Mouse (Mus musculus) intestine, embryonic 16.5 days (tissue): Measurements from ENCODE around the gene Kcnip1. TPM values are rescaled to one million over a fixed set of nuclear protein-coding genes. Genes with fewer than 3 reads are reported as not detected.

Experiments
- ATAC-seq: fragments of 200-750 bp; cut with Nextera tagmentation; 2 replicates; pipeline ENCODE4 v1.8.0; 2017; ENCODE audit warnings: moderate TSS enrichment, moderate library complexity
- H3K27ac ChIP-seq: fragments of 300-500 bp; sonication (generic); 2 replicates; pipeline ENCODE4 v1.5.1; 2014; ENCODE audit warnings: mild to moderate bottlenecking, low read length
- H3K27me3 ChIP-seq: fragments of 300-500 bp; sonication (generic); replicated peaks from 2 replicates; pipeline ENCODE4 v1.6.1; 2014; ENCODE audit warnings: low read length, control low read depth, mixed read lengths; ENCODE audit not compliant: control insufficient read depth, insufficient read depth
- H3K36me3 ChIP-seq: fragments of 300-500 bp; sonication (generic); 2 replicates; pipeline ENCODE4 v1.6.1; 2014; ENCODE audit warnings: low read length, control low read depth; ENCODE audit not compliant: control insufficient read depth, insufficient read depth
- H3K4me1 ChIP-seq: fragments of 300-500 bp; sonication (generic); 2 replicates; pipeline ENCODE4 v1.6.1; 2014; ENCODE audit warnings: low read length, control low read depth, mixed read lengths; ENCODE audit not compliant: control insufficient read depth, insufficient read depth
- H3K4me2 ChIP-seq: fragments of 300-500 bp; sonication (generic); 2 replicates; pipeline ENCODE4 v1.6.1; 2014; ENCODE audit warnings: low read depth, low read length, control low read depth
- H3K4me3 ChIP-seq: fragments of 300-500 bp; sonication (generic); 2 replicates; pipeline ENCODE4 v1.5.1; 2014; ENCODE audit warnings: mild to moderate bottlenecking, low read length
- H3K9ac ChIP-seq: fragments of 300-500 bp; sonication (generic); 2 replicates; pipeline ENCODE4 v1.6.1; 2014; ENCODE audit warnings: low read depth, low read length
- H3K9me3 ChIP-seq: fragments of 300-500 bp; sonication (generic); 2 replicates; pipeline ENCODE4 v1.6.1; 2016; ENCODE audit warnings: low read length, control low read depth; ENCODE audit not compliant: control insufficient read depth
- WGBS: fragments of 180-500 bp; shearing (Covaris S2); extraction: QIAGEN DNeasy Blood & Tissue Kit; methylation state at CpG from one replicate; pipeline ENCODE4 v1.1.7; 2014; 5-methylcytosine and 5-hydroxymethylcytosine counted together
- polyA plus RNA-seq: library from polyadenylated mRNA; unstranded; fragments of >200 nt; fragmentation: Nextera tagmentation; extraction: Ambion mirVana; gene quantifications from 2 replicates; pipeline ENCODE4 v1.2.1, GENCODE M21; 2015

Gene Kcnip1
- polyA plus RNA-seq, 1 experiment from 2014 or later = 8.9 TPM

DNA sequence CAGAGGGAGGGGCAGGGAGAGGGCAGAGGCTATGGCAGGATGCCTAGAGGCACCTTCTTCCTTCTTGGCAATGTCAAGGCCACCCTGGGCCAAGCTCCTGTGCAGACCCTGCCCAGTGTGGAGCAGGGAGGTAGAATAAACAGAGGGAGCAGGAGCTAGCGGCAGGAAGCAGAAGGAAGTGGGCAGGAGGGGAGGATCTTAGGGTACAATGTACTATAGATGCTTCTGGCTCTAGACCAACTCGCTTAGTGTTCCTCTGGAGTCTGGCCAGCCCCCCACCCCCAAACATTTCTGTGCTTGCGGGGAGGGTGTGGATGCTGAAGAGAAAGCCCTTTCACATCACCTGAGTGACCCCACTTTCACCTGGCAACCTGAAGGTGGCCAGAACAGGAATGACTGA is 413.3 kb downstream of the Kcnip1 start:
- Histone ChIP-seq H3K4me2 (no peak overlapping the region), H3K4me3 (no peak overlapping the region), H3K27me3 (no peaks in the 10 kb centered on the region), H3K4me1 (no peaks in the 10 kb centered on the region), H3K9ac (no peak overlapping the region), H3K9me3 (no peaks in the 10 kb centered on the region), H3K36me3 (no peaks in the 10 kb centered on the region), H3K27ac (no peak overlapping the region)
- 40% methylated on average over 3 of the region's 3 CpGs for WGBS
- no peak for ATAC-seq

Other genes with a start within 250 kb of the Kcnip1 start
- gene Kcnmb1, start 30.1 kb downstream of the Kcnip1 start, polyA plus RNA-seq = 1.9 and 2.1 TPM in 2 replicates
- gene Lcp2, start 53.8 kb upstream of the Kcnip1 start, polyA plus RNA-seq = 3.1 and 4.1 TPM in 2 replicates
- gene 4930469K13Rik, start 105.4 kb upstream of the Kcnip1 start, polyA plus RNA-seq = 0.68 TPM in 1 of 2 replicates, not detected in the other
- gene Foxi1, start 214.9 kb upstream of the Kcnip1 start, polyA plus RNA-seq = not detected in 2 replicates